Mouse (Mus musculus) testis, adult 2 months (tissue): ENCODE measurements around the gene Clstn2. TPM values are rescaled to one million over a fixed set of nuclear protein-coding genes. Genes with fewer than 3 reads are reported as not detected.

ENCODE experiments used
- H3K27ac ChIP-seq: fragments of 200-500 bp; 2 replicates; pipeline ENCODE4 v1.5.1; 2012; ENCODE audit warnings: low read depth, low read length; ENCODE audit not compliant: control insufficient read depth, insufficient read depth
- H3K27me3 ChIP-seq: fragments of 200-500 bp; 2 replicates; pipeline ENCODE4 v1.6.1; 2012; ENCODE audit warnings: mild to moderate bottlenecking, low read length, moderate library complexity; ENCODE audit not compliant: control insufficient read depth, insufficient read depth
- H3K36me3 ChIP-seq: fragments of 200-500 bp; 2 replicates; pipeline ENCODE4 v1.6.1; 2012; ENCODE audit warnings: mild to moderate bottlenecking, low read length; ENCODE audit not compliant: control insufficient read depth, insufficient read depth
- H3K4me1 ChIP-seq: fragments of 200-500 bp; 2 replicates; pipeline ENCODE4 v1.6.1; 2012; ENCODE audit warnings: low read length; ENCODE audit not compliant: control insufficient read depth, insufficient read depth
- H3K4me3 ChIP-seq: fragments of 200-500 bp; 2 replicates; pipeline ENCODE4 v1.5.1; 2012; ENCODE audit warnings: low read depth, mild to moderate bottlenecking, low read length, moderate library complexity, mixed read lengths; ENCODE audit not compliant: control insufficient read depth
- CTCF ChIP-seq: fragments of 200-500 bp; IDR thresholded peaks from 2 replicates; pipeline ENCODE4 v1.5.1; 2012; ENCODE audit warnings: low read depth, mild to moderate bottlenecking, inconsistent platforms, low read length, moderate library complexity; ENCODE audit not compliant: control insufficient read depth, insufficient read depth, insufficient replicate concordance
- POLR2A ChIP-seq: fragments of 200-500 bp; IDR thresholded peaks from 2 replicates; pipeline ENCODE4 v1.6.1; 2012; ENCODE audit warnings: low read depth, mild to moderate bottlenecking, inconsistent platforms, low read length, moderate library complexity; ENCODE audit not compliant: control insufficient read depth
- polyA plus RNA-seq: library from polyadenylated mRNA; depleted of rRNA; stranded (reverse); fragments of >200 nt; gene quantifications from 2 replicates; pipeline ENCODE4 v1.2.3, GENCODE M21; 2012

The Clstn2 gene
- polyA plus RNA-seq, 1 experiment: 0.43 TPM

DNA sequence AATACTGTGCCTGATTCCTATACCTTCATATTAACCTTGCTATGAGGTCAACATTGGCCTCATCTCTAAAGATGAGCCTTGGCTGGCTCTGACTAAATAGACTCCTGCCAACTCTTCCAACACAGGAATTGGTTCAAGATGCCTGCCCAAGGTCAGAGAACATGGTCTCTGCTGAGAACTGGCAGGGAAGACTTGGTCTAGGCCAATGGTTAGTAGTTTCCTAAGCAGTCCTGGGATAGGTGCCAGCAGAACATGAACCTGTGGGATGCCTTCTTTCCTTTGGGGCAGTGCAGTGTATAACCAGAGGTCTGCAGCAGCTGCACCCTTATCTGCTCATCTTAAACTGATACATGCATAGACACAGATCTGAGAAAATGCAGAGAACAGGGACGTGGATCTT lies 505.7 kb downstream of the Clstn2 start:
- TF ChIP-seq POLR2A (no peak), CTCF (no peak)
- Histone ChIP-seq H3K36me3 (no peaks in the 10 kb centered on the region), H3K4me1 (no peaks in the 10 kb centered on the region), H3K4me3 (no peak overlapping the region), H3K27me3 (no peaks in the 10 kb centered on the region), H3K27ac (no peak overlapping the region)

GRCm38 (mm10) chr9:97525563-97525962 lies 507.4 kb downstream of the Clstn2 start:
- no peaks in the 10 kb centered on the region for H3K27me3 ChIP-seq
- no peaks in the 10 kb centered on the region for H3K4me1 ChIP-seq
- H3K36me3 ChIP-seq: no peaks in the 10 kb centered on the region
- no peak for TF ChIP-seq POLR2A
- no peak overlapping the region for H3K27ac ChIP-seq
- no peak overlapping the region for H3K4me3 ChIP-seq

GRCm38 (mm10) chr9:97524861-97525260 lies 508.1 kb downstream of the Clstn2 start:
- Histone ChIP-seq H3K4me1 (no peaks in the 10 kb centered on the region), H3K4me3 (no peak overlapping the region), H3K27me3 (no peaks in the 10 kb centered on the region), H3K27ac (no peak overlapping the region), H3K36me3 (no peaks in the 10 kb centered on the region)
- TF ChIP-seq CTCF (no peak), POLR2A (no peak)

GRCm38 (mm10) chr9:97520771-97521170 lies 512.2 kb downstream of the Clstn2 start:
- H3K4me1 ChIP-seq: no peaks in the 10 kb centered on the region
- H3K4me3 ChIP-seq: no peak overlapping the region
- no peak overlapping the region for H3K27ac ChIP-seq
- no peaks in the 10 kb centered on the region for H3K36me3 ChIP-seq
- TF ChIP-seq POLR2A (no peak), CTCF (no peak)
- no peaks in the 10 kb centered on the region for H3K27me3 ChIP-seq

GRCm38 (mm10) chr9:97517006-97517405 lies 516.0 kb downstream of the Clstn2 start:
- no peaks in the 10 kb centered on the region for H3K36me3 ChIP-seq
- no peaks in the 10 kb centered on the region for H3K27me3 ChIP-seq
- no peaks in the 10 kb centered on the region for H3K4me1 ChIP-seq
- TF ChIP-seq CTCF (no peak), POLR2A (no peak)
- no peak overlapping the region for H3K27ac ChIP-seq
- no peak overlapping the region for H3K4me3 ChIP-seq

DNA sequence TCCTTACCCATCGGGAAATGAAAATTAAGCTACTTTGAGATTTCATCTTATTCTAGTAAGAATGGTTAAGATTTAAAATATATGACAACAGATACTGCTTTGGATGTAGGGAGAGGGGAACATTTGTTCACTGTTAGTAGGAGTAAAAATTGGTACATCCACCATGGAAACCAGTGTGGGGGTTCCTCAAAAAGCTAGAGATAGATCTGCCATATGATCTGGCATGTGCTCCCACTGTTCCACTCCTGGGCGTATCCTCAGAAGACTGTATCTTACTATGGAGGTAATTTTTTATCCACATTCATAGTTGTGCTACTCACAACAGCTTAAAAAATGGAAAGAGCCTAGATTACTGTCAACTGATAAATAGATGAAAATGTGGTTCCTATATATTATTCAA lies 518.3 kb downstream of the Clstn2 start:
- no peaks in the 10 kb centered on the region for H3K27me3 ChIP-seq
- TF ChIP-seq CTCF (no peak), POLR2A (no peak)
- H3K4me1 ChIP-seq: no peaks in the 10 kb centered on the region
- H3K27ac ChIP-seq: no peak overlapping the region
- no peaks in the 10 kb centered on the region for H3K36me3 ChIP-seq
- H3K4me3 ChIP-seq: no peak overlapping the region

DNA sequence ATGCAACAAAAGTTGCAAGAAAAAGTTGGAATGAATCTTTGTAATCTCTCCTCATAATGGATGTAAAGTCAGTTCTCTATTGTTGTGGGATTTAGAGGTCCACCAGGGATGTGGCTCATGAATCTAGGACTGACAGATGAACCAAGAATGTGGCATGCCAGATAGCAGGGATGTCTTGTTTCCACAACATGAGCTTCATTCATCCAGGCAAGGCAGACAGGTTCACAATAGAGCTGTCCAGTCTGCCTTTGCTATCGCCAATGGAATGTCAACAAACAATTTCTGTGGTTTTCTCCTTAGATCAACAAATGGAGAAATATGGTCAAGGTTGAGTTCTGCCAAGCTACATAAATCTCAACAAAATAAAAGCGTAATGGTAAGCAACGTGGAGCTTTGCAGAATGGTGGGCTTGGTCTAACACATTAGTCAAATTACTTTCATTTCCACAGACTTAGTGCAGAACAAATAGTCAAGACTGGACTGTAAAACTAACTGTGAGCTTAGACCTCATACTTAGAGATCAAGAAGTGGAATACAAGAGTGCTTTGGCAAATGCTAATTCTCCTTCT lies 520.6 kb downstream of the Clstn2 start:
- no peak for TF ChIP-seq CTCF
- no peak for TF ChIP-seq POLR2A

GRCm38 (mm10) chr9:97501416-97501815 lies 531.6 kb downstream of the Clstn2 start:
- Histone ChIP-seq H3K27ac (no peak overlapping the region), H3K36me3 (no peaks in the 10 kb centered on the region), H3K27me3 (no peaks in the 10 kb centered on the region), H3K4me3 (no peak overlapping the region), H3K4me1 (no peaks in the 10 kb centered on the region)
- no peak for TF ChIP-seq POLR2A
- no peak for TF ChIP-seq CTCF

More for the DNA sequence above, 520.6 kb downstream of the Clstn2 start:
- no peaks in the 10 kb centered on the region for H3K36me3 ChIP-seq
- no peak overlapping the region for H3K4me3 ChIP-seq
- no peaks in the 10 kb centered on the region for H3K4me1 ChIP-seq
- H3K27ac ChIP-seq: no peak overlapping the region
- no peaks in the 10 kb centered on the region for H3K27me3 ChIP-seq
